In the genomic region with DNA sequence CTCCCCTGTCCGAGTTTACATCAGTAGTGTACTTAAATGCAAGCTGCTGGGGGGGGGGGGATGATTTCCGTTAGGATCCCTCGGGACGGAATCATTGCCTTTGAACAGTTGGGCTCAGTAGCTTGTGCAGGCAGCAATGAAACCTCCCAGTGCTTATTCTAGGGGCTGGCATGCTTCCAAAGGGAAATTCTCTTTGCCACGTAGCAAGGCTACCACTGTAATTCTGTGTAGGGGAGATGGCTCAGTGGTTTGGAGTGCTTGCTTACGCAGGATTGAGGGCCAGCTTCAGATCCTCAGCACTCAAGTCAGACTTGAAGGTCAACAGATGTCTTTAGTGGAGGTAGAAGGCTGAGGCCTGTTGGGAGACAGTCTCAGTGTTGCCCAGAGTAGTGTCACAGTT, we compare ENCODE assay signal across 13 mouse cellular contexts. TPM values are rescaled to one million over a fixed set of nuclear protein-coding genes. Genes with fewer than 3 reads are reported as not detected.
DNase-seq lines count a peak whose midpoint lies in the region; ATAC-seq and TF ChIP-seq lines count a peak whose summit lies in the region.
"Had no signal": no experiment of that assay in that cellular context is flagged by ENCODE, and none has a peak within 500 bp of the region (broad histone marks: within the 10 kb centered on the region; RNA-seq: fewer than 3 reads in every experiment).

No protein-coding gene starts in this region.

- TF ChIP-seq POLR2A in kidney, adult 2 months (IDR thresholded peaks at IDR 0.05; ENCODE audit: low read depth, low read length) = no peak

- no peak for ATAC-seq in kidney, embryonic 14.5 days (ENCODE audit: low FRiP score, low TSS enrichment)
- ATAC-seq in heart, postnatal 0 days (ENCODE audit: insufficient read depth, low read depth) = no peak; the same call in 1 of the 2 replicates
- ATAC-seq: intestine, postnatal 0 days; liver, postnatal 0 days had no signal

- no peaks in the 10 kb centered on the region for H3K27me3 ChIP-seq in kidney, adult 2 months (replicated peaks; ENCODE audit: control insufficient read depth, insufficient read depth, low read length)
- H3K27me3 ChIP-seq in kidney, embryonic 14.5 days (ENCODE audit: control insufficient read depth, insufficient read depth, low read length) = no peaks in the 10 kb centered on the region
- H3K27me3 ChIP-seq in heart, postnatal 0 days (ENCODE audit: control insufficient read depth, insufficient read depth, low read length) = no peaks in the 10 kb centered on the region

- TF ChIP-seq EP300 in heart, postnatal 0 days (IDR thresholded peaks at IDR 0.05; ENCODE audit: low read depth) = no peak

- peaks cover 15% of the 10 kb centered on the region for H3K9me3 ChIP-seq in kidney, embryonic 14.5 days (ENCODE audit: control insufficient read depth, low read length)
- H3K9me3 ChIP-seq in heart, postnatal 0 days (replicated peaks; ENCODE audit: control insufficient read depth, low read length) = peaks cover 15% of the 10 kb centered on the region

- H3K27ac ChIP-seq in kidney, adult 2 months (ENCODE audit: insufficient read depth, low read depth, low read length) = no peak overlapping the region
- no peak overlapping the region for H3K27ac ChIP-seq in kidney, embryonic 14.5 days (ENCODE audit: low read depth, low read length)
- peak overlapping the region; percentile 38; the same call in 1 of the 2 replicates for H3K27ac ChIP-seq in heart, postnatal 0 days (ENCODE audit: low read depth)

- peaks cover 4% of the 10 kb centered on the region for H3K36me3 ChIP-seq in kidney, adult 2 months (ENCODE audit: control insufficient read depth, insufficient read depth, low read length)
- H3K36me3 ChIP-seq in kidney, embryonic 14.5 days (ENCODE audit: control insufficient read depth, insufficient read depth, low read length) = peaks cover 41% of the 10 kb centered on the region
- peaks cover 39% of the 10 kb centered on the region for H3K36me3 ChIP-seq in heart, postnatal 0 days (replicated peaks; ENCODE audit: control insufficient read depth, insufficient read depth, low read length)

- no peak for TF ChIP-seq CTCF in kidney, adult 2 months (conservative IDR thresholded peaks at IDR 0.05; ENCODE audit: insufficient read depth, insufficient read length, low read depth, low read length)
- no peak for TF ChIP-seq CTCF in heart, postnatal 0 days (IDR thresholded peaks at IDR 0.05; ENCODE audit: low read depth)

- no peak overlapping the region for H3K4me3 ChIP-seq in kidney, adult 2 months (ENCODE audit: insufficient read depth, low read depth, low read length)
- H3K4me3 ChIP-seq in kidney, embryonic 14.5 days (ENCODE audit: low read length) = no peak overlapping the region
- H3K4me3 ChIP-seq in heart, postnatal 0 days (ENCODE audit: low read depth, low read length) = no peak overlapping the region

- no peaks in the 10 kb centered on the region for H3K4me1 ChIP-seq in kidney, adult 2 months (ENCODE audit: control insufficient read depth, insufficient read depth, low read length)
- no peaks in the 10 kb centered on the region for H3K4me1 ChIP-seq in kidney, embryonic 14.5 days (ENCODE audit: control insufficient read depth, insufficient read depth, low read length)
- no peaks in the 10 kb centered on the region for H3K4me1 ChIP-seq in heart, postnatal 0 days (ENCODE audit: control insufficient read depth, insufficient read depth)

- WGBS in kidney, adult 2 months = 50% methylated on average over 6 of the region's 6 CpGs
- WGBS in kidney, embryonic 14.5 days = 82% methylated on average over 6 of the region's 6 CpGs
- 35% methylated on average over 6 of the region's 6 CpGs for WGBS in heart, postnatal 0 days

- no peak overlapping the region for H3K9ac ChIP-seq in kidney, embryonic 14.5 days (ENCODE audit: low read depth, low read length)
- H3K9ac ChIP-seq in heart, postnatal 0 days (replicated peaks; ENCODE audit: low read depth, low read length) = no peak overlapping the region
- H3K9ac ChIP-seq: liver, postnatal 0 days had no signal

- peak; percentile 23 to 24 for DNase-seq in cerebellum, postnatal 10 days
- no peak for DNase-seq in cerebellum, adult 11-12 months
- DNase-seq in kidney, adult 2 months = peak; percentile 31
- peak; percentile 47 for DNase-seq in heart, postnatal 0 days (ENCODE audit: low spot score)
- peak; percentile 63 for DNase-seq in lung, postnatal 10 days
- no peak for DNase-seq in T-cell, adult 2 months (ENCODE audit: low spot score)
- DNase-seq in B cell, adult 2 months = no peak
- DNase-seq: cerebellum, adult 11 months; gastrocnemius, postnatal 14 days; liver, postnatal 0 days; right cerebral cortex, postnatal 4 days had no signal

- H3K4me2 ChIP-seq in kidney, embryonic 14.5 days (replicated peaks; ENCODE audit: low read depth, low read length) = no peak overlapping the region
- H3K4me2 ChIP-seq in heart, postnatal 0 days (ENCODE audit: low read depth, low read length) = no peak overlapping the region

RNA-seq across cellular contexts. Expression of gene Birc3, which starts 56.6 kb away (rescaled TPM):
- polyA plus RNA-seq in kidney, adult 2 months (2012; rRNA removed) = 6.5 and 9.2 TPM in 2 replicates
- polyA plus RNA-seq in kidney, embryonic 14.5 days (2014; fragmentation: Nextera tagmentation; extraction: Ambion mirVana) = 3.7 and 6.5 TPM in 2 replicates
- 7.1 and 7.2 TPM in 2 replicates for total RNA-seq in heart, postnatal 0 days (2014; rRNA removed; ENCODE audit: low replicate concordance)
- polyA plus RNA-seq in heart, postnatal 0 days (2015; fragmentation: Nextera tagmentation; extraction: Ambion mirVana) = 3.9 and 4.4 TPM in 2 replicates

Comparison
In these comparisons a context has a peak if more than half of its experiments do, and no peak if none do; other contexts are left out.
1. DNase-seq: peak in cerebellum, postnatal 10 days (2 of 2), kidney, adult 2 months (single experiment), heart, postnatal 0 days (single experiment) and lung, postnatal 10 days (single experiment); none in cerebellum, adult 11-12 months (single experiment), T-cell, adult 2 months (single experiment) and B cell, adult 2 months (0 of 2).